Mouse (Mus musculus) layer of hippocampus, postnatal 25 days (tissue): Measurements from ENCODE around the gene Psenen. TPM values are rescaled to one million over a fixed set of nuclear protein-coding genes. Genes with fewer than 3 reads are reported as not detected.

Experiments
- DNase-seq, 2 experiments: peaks; one replicate each; pipeline ENCODE4 v3.0.0; 2022; ENCODE audit warnings: mixed read lengths in 2 of 2, low spot score in 1 of 2; ENCODE audit errors: extremely low spot score in 1 of 2
- total RNA-seq, 2 experiments: library from RNA; stranded (reverse); gene quantifications; 2 replicates each; pipeline ENCODE4 v1.2.3; 2021

Psenen gene
- total RNA-seq: 10 to 100 TPM; 76.0 to 92.1 TPM

DNA sequence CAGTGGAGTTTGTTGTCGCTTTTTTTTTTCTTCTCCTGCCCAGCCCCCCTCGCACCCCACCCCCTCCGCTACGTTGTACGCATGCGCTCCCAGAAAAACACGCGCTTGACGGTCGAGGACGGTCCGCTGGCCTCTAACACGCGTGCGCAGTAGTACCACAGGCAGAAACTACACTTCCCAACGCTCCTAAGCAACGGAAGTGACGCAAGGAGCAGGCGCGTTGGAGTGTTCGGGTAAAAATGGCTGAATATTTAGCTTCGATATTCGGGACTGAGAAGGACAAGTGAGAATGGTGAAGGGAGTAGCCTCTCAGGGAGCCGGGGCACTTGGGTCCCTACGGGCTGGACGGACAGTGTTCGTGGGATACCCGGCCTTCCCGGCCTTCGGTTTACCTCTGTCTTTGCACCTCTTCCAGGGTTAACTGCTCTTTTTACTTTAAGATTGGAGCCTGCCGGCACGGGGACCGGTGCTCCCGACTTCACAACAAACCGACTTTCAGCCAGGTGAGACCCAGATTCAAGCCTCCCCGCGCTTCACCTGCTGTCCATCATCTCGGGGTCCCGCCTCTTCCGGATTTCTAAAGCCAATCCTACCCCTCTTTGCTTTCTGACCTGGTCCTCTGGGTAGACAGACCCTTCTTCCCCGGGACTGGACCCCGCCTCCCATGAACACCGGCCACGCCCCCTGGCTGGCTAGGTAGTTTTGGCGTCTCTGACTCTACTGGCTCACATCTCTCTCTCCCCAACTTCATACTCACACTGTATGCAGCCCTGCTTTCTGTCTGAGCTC is at the start of gene Psenen, which contains the start of the genes U2af1l4 and Gm49396:
TSS of gene Psenen (minus strand) at position 511 of the 789 bp plus-strand sequence.
TSS of gene U2af1l4 (plus strand) at position 185 of the 789 bp plus-strand sequence.
TSS of gene Gm49396 (plus strand) at position 228 of the 789 bp plus-strand sequence.
- peak; percentile 84 to 90 for DNase-seq

DNA sequence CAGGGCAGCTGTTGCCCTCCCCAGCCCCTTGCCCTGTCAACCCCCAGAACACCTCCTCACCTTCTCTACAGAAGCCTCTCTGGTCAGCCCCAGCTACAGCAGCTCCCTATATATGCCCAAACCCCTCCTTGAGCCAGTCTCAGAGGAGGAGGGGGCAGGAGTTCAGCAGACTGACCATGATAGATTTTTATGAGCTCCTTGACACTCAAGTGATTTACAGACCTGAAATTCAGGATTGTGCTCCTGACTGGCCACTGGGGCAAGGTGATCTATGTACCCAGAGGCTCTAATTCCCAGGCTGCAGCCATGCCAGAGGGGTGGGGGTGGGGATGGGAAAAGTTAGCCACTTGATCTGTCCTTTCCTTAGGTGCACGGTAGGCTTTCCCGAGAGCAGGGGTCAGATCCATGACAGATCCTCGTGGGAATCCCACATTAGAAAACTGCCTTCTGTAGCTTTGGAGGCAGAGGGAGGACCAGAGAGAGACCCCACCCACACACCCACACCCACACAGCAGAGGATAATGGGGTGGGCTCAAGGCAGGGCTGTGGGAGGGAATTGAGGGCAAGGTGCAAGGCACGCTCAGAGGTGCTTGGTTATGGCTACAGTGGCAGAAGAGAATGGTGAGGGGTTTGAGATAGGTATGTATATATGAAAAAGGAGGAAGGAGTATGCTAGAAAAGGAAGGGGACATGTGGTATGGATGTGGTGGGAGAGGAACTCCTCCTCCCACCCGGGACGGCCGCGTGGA is 49.4 kb upstream of the Psenen start, which contains the start of gene Upk1a:
TSS of gene Upk1a (minus strand) at position 194 of the 749 bp plus-strand sequence.
- DNase-seq: no peak

DNA sequence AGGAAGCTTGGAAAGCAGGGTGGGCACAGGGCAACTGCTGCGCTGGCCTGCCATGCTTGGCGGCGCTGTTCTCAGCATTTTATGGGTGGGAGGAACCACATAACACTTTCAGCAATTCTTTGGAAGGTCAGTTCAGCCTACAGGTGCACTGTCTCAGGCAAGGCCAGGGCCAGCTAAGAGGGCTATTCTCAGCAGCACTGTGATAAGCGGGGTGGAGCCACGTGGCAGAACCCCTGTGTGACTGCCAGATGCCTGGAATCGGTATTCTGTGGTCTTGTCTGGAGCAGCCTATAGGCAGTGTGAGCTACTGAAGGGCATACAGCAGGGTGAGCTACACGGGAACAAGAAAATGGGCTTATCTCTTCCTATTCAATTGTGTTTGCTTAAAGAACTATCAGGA is 46.6 kb upstream of the Psenen start:
- no peak for DNase-seq

DNA sequence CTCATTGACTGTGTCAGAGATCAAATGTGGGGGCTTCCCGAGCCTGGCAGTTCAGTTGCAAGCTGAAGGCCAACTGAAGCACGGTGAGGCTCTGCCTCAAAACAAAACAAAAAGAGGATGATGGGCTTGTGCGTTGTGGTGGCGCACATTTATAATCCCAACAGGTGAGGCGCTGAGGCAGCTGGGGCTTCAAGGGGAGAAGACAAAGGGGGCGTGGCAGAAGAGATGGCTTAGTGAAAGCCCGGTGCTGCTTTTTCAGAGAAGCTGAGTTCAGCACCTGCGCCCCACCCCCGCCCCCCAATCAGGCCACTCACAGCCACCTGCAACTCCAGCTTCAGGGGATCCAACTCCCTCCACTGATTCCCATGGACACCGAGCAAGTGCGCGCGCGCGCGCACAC is 45.0 kb upstream of the Psenen start:
- no peak for DNase-seq

DNA sequence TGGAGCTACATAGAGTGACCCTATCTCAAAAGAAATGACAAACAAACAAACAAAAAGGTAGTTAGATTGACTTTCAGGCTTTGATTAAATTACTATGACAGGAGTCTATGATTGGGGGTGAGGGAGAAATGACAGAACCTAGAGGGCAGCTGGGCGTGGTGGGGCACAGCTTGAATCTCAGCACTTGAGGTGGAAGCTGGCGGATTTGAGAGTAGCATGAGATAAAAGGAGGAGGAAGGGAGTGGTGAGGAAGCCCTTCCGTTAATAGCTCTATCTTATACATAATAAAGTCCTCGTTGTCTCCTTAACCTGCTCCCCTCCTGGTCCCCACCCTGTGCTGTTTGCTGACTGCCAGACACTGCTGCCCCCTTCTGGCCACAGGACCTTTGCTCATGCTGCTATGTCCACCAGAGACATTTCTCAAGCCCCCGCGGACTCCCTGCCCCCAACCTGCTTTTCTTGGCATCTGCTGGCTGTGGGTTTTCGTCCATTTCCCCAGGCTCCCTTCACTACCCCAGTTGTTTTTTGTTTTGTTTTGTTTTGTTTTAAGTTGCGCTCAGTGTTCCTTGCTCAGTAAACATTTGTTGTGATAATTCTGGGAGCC is 44.4 kb upstream of the Psenen start:
- DNase-seq: peak in 1 of 2 experiments; percentile 43

DNA sequence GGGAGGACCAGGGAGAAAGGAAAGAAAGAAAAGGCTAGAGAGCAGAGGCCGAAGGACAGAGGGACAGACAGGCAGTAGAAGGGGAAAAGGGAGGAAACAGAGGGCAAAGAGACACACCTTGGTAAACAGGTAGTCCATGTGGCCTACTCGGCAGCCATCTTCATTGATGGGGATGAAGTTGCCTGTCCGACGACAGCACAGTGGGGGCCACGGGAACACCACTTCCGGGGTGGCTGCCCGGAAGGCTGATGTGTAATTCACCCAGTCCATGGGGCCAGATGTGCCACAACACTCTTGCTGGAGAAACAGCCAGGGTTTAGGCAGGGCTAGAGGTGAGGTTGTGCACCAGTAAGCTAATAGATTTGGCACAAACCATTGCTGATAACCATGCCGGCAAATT is 41.5 kb upstream of the Psenen start:
- no peak for DNase-seq

DNA sequence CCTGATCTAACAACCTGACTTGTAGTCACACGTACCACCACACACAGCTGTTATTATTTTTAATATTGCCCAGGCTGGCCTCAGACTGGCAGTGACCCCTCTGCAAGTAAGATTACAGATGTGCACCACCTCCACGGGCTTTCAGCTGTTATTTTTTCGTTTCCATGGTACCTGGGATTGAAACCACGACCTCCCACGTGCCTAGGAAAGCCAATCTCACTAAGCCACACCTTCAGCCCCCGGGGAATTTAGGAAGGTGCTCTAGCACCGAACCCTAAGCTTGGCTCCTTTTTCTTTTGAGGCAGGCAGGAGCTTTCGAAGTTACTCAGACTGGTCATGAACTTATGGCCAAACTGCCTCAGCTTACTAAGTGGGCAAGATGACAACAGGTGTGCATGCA is 41.0 kb upstream of the Psenen start:
- DNase-seq: no peak

DNA sequence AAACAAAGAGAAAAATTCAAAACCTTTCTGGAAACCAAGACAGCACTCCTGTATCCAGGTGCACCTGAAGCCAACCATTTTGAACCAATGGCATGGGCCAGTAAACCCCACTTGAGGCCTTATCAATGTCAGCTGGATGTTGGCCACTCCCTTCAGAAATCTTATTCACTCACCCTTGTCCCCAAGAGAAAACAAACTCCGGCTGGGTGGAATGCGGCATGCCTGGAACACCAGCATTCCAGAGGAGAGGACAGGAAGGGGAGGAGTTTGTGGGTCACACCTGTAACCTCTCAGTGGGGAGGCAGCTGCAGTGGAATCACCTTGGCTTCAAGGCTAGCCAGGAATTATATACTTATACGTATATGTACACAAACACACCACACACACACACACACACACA is 39.2 kb upstream of the Psenen start:
- DNase-seq: no peak

DNA sequence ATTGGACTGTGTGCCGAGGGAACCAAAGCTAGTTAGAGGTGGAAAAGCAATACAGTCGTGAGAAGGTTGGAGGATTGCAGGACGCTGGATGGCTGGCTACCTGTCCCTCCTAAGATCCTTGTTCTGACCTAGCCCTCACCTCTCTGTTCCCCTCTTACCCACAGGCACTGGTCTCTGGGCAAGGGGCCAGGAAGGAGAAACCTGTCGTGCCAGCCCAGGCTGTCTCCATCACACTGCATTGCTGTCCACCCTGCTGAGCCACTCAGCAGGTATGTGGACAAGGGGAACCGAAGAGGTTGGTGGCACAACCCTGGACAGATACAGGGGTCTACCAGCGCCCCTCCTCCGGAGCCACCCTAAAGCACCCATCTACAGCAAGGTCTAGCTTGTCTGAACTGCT is 37.2 kb upstream of the Psenen start:
- no peak for DNase-seq

DNA sequence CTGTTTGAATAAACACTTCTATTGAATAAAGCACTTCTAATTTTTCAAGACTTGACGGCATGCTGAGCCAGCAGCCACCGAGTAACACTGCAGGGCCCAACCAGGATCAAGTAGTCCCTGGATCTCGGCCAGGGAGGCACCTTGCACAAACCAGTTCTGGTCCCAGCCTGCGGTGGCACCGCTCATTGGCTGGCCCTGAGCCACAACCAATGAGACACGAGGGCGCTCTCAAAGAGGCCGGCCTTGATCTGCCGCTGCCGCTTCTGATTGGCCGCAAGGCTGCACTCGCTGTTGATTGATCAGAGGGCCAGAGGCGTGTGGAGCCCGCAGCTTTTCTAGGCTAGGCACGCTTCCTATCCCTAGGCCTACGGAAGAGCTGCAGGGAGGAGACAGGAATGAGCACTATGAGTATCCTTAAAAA is 36.5 kb upstream of the Psenen start:
- DNase-seq: peak; percentile 71 to 79

DNA sequence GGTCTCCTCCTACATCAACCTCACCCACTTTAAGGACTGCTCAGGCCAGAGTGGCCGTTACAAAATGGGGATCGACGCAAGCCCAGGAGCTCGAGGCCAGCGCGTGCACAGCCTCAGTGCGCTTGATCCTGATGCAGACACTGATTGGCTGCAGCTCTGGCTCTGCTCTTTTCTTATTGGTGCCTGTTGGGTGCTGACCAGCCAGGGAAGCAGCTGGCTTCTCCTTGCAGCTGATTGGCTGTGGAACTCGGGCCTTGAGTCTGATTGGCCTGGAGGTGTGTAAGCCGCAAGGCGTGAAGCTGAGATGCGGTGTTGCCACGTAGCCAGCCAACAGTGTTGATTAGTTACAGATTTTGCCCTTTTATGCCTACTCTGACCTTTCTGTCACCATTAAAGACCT is 35.4 kb upstream of the Psenen start, which contains the start of gene Zbtb32:
TSS of gene Zbtb32 (minus strand) at position 124 of the 400 bp plus-strand sequence.
- DNase-seq: no peak

DNA sequence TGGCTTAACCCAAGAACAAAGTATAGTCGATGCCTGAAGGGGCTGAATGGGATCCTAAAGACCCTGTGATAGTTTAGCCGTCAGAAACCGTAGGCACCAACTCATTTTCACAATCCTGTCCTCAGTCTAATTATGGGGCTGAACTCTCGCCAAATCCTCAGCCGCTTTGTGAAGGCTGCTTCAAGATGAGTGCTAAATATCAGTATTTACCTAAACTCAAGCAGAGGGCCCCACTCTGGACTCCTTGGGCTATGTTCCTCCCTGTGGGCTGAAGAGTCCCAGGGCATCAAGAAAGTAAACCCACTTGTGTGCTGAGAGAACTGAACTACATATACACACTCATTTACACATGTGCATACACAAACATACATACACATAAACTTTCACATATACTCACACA is 33.4 kb upstream of the Psenen start:
- no peak for DNase-seq

DNA sequence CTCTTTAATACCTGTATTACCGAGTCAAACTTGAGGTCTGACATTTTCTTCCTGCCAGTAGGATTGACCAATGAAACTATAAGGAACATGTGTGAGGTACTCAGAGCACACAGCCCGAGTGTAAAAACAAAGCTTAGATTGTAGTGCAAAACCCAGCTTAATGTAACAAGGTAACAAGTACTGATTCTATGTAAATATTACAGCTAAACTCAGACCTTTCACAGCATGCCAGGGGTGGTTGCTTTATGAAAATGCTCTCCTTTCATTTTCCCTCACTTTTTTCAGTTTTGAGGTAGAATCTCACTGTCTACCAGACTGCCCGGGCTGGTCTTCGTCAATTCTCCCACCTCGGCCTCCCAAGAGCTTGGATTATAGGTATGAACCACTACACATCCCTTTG is 32.7 kb upstream of the Psenen start:
- no peak for DNase-seq

DNA sequence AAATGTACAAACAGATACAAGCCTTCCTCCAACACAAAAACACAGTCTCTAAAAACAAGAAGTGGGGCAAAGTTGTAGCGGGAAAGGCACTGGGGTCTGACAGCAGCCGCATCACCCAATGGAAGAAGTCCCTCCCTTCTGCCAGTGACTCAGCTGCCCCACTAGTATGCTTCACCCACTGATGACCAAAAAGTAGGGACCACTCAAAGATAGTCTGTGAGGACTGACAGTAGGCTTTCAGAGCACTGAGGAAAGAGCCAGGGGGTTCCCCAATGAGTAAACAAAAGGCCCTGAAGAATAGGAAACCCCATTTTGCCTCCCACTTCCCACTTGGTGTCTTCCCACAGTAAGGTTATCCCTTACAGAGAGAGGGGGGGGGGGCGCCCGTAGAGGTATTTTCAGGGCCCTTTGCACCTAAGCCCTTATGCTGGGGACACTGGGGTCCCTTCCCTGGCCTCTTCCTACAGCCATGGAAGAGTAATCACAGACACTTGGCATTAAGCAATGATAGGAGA is 31.1 kb upstream of the Psenen start:
- DNase-seq: no peak

DNA sequence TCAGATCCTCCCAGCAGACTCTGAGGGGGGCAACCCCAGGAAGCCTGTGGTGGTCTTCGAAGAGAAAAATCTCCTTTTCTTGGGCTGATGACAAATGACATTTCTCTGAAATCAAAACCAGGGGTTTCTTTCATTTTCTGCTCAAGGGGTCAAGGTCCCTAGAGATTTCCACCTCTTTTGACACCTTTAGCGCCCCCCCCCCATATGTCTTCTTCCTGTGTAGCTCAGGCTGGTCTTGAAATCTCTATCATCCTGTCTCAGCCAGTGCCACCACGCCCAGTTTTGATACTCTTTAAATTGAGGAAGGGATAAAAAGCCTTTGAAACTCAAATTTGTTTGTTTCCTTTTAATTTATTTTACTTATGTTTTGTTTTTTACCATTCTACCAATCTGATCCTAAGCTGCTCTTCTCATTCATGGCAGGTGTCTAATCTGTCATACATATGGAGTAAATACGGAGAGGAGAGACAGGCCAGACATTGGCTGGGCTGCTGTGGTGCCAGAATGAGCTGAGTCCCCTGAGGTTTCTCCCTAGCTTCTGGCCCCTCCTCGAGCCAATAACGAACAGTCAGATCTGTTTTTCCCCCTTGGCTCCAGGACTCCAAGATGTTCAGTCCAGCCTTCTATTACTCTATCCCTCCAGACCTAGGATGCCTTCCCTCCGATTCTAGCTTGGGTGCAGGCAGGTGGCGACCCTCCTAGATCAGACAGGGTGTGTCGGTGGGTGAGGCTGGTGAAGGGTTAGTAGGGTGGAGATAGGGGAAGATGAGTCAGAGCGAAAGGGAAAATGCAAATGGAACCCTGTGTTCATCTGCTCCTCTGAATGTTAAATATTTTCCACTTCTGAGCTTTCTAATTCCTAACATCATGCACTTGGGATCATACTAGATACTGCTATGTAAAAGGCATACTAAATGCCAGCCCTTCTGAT is 30.4 kb upstream of the Psenen start:
- DNase-seq: no peak

DNA sequence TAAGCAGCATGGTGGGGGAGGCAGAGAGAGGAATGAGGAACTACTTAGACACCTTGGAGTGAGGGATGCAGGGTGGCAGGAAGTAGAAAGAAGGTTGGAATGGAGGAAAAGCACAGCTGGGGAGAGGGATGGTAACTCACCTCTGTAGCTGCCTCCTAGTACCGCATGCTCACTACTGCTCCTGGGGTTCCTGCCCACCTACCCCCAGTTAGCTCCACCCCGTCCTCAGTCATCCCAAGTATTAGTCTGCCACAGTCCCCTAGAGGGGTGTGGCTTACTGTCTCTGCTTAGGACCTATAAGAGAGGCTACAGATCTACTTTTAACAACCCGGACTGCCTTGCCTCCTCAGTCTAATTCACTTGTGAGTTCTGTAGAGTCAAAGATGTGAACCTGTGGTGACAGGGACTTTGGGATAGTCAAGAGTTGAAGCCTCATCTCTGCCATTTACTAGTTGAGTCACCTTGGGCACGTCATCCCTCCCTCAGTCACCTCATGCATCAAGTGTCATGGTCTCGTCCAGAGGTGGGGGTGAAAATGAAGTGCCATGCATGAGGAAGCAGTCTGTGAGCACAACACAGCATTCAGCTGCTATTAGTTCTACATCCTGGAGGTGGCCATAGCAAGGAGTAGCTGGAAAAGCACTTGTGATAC is 29.5 kb upstream of the Psenen start:
- no peak for DNase-seq

DNA sequence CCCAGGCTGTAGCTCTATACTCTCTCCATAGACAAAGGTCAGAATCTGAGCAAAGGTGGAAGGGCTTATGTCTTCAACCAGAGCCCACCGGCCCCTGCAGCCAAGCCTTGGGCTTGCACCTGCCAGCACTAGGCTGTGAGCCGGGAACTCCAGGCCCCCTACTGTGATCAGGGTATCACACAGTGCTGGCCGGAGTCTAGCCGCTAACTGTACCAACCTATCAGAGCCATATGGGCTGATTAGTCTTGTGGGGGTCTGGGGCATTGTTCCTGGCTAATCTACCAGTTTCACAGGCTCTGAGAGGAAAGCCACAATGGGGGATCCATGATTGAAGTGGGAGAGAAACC is 28.2 kb upstream of the Psenen start:
- DNase-seq: no peak

DNA sequence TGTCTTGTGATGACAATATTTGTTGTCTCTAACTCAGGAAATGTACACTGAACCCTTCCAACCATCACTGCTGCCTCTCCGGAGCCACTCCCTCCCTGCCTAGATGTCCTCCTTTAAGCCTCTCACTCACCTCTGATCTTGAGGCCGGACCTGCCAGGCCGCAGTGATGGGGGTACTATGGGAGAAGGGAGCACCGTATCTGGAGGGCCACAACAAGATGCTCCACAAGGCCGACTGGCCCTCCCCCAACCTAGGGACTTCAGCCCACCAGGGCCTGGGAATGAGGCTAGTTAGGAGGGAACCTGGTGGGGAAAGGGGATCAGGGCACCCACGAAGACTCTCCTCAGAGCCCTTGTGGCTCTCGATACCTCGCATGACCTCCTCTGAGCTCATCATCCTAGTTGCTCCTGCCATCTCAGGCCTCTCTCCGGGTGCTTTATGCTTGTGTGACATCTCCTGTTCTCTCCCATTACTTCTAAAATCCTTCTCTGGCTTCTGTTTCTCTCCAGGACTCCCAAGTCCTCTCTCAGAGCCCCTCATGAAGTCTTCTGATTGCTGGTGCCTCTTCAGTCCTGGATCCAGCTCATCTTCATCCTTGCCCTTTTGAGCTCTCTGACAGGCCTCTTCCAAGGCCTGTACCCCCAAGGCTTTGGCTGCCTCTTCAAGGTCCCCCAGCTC is 27.6 kb upstream of the Psenen start:
- no peak for DNase-seq
